Mouse (Mus musculus) left cerebral cortex, postnatal 10 days (tissue): Measurements from ENCODE around the gene Zmym4. TPM values are rescaled to one million over a fixed set of nuclear protein-coding genes. Genes with fewer than 3 reads are reported as not detected.
"Not testable (repeated sequence)": the region's sequence is repeated elsewhere in the genome, so short reads cannot be mapped to it uniquely, and the experiment has no call there.

Experiments
- DNase-seq, 2 experiments: peaks; one replicate each; pipeline ENCODE4 v3.0.0; 2021 to 2022; ENCODE audit warnings: low spot score in 2 of 2, mixed read lengths in 1 of 2; ENCODE audit errors: extremely low spot score in 1 of 2
- intact Hi-C: fragments of 180-260 bp; cut with DNase I; formaldehyde crosslinking; loops from one replicate; pipeline ENCODE4 v1.15.1; 2025
- total RNA-seq, 2 experiments: library from RNA; stranded (reverse); gene quantifications; 2 replicates each; pipeline ENCODE4 v1.2.3; 2021

Zmym4 gene
- total RNA-seq, 2 experiments from 2014 or later = 48.7 to 52.7 TPM

DNA sequence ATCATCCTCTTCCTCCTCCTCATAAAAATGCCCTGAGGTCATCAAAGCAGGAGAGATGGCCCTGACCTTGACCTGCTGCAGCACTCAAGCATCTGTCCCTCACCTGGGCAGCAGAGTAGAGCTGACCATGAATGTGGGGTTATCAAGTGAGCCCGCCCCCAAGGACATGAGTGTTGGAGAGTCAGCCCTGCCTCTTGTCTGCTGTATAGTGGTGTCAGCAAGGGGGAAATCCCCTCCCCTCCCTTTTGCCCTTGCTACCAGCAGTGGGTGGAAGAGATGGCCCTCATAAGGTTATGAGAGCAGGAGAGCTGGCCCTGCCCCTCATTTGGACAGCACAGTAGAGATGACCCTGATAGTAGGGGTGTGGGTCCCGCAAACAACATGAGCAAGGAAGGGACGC lies 10.5 kb downstream of the Zmym4 start:
- DNase-seq = no peak
- intact Hi-C loops = no loop called here

DNA sequence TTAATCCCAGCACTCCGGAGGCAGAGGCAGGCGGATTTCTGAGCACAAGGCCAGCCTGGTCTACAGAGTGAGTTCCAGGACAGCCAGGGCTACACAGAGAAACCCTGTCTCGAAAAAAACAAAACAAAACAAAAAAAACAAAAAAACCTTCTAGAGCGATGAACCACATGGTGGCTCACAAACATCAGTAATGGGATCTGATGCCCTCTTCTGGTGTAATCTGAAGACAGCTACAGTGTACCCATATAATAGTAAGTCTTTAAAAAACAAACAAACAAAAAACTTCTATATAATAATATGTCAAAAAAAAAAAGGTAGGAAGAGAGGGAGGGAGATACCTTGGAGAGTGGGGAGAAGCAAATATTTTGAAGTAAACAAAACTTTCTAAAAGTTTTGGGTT lies 17.1 kb downstream of the Zmym4 start:
- DNase-seq, intact Hi-C loops: not testable (repeated sequence)

DNA sequence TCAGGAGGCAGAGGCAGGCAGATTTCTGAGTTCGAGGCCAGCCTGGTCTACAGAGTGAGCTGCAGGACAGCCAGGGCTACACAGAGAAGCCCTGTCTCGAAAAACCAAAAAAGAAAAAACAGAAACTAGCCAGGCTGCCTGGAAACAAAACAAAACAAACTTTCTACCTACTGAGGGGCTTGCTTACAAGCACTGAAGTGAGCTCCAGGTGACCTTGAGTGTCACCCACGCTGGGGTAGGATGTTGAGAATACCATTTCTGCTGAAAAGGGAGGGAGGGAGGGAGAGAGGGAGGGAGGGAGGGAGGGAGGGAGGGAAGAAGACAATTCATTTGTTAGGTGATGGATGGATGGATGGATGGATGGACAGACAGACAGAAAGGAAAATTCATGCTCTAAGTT lies 24.5 kb downstream of the Zmym4 start:
- no peak for DNase-seq
- intact Hi-C loops = no loop called here

DNA sequence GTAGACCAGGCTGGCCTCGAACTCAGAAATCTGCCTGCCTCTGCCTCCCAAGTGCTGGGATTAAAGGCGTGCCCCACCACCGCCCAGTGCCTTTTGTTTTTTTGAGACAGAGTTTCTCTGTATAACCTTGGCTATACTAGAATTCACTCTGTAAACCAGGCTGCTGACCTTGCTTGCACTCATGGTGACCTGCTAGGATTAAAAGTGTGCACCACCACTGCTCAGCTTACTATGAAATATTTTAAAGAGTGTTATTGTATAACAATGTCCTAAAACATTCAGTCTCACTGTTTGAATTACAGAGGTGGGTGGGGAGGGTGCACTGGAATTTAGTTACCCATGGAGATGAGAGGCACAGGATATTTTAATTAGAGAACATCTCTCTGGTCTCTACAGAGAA lies 25.1 kb downstream of the Zmym4 start:
- no peak for DNase-seq
- intact Hi-C loops = no loop called here

DNA sequence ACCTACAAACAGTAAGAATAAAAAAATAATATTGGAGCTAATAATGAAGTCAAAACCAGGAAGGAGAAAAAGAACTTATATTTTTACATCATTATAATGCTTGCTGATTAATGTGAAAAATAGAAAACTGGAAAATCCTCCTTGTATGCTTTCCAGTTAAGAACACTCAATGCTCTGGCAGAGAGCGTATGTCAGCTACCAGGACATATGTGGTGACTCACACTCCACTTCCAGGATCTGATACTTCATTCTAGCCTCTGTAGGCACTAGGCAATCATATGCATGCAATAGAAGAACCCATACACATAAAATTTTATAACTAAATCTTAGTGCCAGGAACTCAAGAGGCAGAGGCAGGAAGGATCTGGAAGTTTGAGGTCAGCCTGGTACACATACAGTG lies 40.2 kb downstream of the Zmym4 start:
- intact Hi-C loops = no loop called here
- no peak for DNase-seq

- no peak for DNase-seq
- intact Hi-C loops = no loop called here
These were observed 78.1 kb downstream of the Zmym4 start for GRCm38 (mm10) chr4:126889879-126890278.

DNA sequence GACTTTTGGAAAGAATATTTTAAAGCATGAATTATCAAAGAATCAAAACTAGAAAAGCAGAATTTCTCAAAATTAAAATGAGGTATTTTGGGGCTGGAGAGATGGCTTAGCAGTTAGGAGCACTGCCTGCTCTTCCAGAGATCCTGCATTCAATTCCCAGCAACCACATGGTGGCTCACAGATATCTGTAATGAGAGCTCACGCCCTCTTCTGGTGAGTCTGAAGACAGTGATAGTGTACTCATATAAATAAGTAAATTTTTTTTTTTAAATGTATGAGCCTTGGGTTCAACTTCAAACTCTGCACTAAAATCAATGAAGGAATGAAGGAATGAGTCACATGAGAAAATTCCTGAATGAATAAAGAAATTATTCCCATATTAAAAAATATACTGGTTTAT lies 82.0 kb downstream of the Zmym4 start:
- DNase-seq = no peak
- intact Hi-C loops = no loop called here

- intact Hi-C loops = no loop called here
- DNase-seq = no peak
These were observed 84.3 kb downstream of the Zmym4 start for GRCm38 (mm10) chr4:126883602-126884001.

DNA sequence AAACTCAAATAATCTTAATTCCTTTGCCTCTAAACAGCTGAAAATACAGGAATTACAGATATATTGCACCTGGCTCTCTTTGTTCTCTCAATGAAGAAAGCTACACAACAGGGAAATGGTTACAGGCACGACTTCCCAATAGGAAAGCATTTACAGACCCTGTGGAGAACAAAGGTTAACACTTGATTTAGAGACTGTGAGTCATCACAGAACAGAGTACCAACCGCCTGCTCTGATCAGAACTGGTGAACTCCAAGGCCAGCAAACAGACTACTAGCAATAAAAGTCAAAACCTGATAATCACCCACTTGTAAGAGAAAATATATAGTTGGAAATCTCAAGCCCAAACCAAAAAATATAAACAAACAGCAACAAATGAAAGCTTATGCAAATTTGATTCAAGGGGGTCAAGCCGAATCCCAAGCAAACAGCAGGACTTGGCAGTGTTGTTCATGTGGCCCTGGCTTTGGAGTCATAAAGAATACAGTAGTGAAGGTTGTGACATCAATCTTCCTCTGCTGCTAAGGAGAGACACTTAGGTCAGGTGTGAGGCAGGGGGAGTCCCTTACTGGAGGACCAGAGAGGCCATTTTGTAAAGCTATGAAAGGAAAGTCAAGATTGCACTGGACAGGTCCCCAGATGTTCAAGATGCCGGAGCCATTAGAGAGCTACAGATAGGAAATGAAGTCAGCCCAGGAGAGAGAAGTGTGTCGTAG lies 88.2 kb downstream of the Zmym4 start:
- intact Hi-C loops = no loop called here
- DNase-seq = no peak

DNA sequence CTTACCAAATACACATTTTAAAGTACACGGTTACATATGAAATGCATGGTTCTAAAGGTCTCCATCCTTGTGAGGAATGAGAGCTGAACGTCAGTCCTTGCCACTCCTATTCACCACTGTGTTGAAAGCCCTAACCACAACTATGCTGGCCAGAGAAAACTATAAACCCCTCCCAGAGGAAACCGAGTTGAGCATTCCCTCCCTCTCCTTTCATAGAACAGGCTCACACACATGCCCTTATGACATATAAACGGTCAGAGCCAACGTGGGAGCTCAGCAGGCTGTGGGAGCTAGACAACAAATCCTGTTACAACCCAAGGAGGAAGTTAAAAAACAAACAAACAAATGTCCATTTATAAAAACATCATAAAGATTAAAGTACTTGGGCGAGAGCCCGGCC lies 95.2 kb downstream of the Zmym4 start:
- DNase-seq = no peak
- intact Hi-C loops = no loop called here

- intact Hi-C loops = no loop called here
- DNase-seq = no peak
These were observed 99.2 kb downstream of the Zmym4 start for GRCm38 (mm10) chr4:126868699-126869098.

- DNase-seq = no peak
- intact Hi-C loops = no loop called here
These were observed 106.2 kb downstream of the Zmym4 start for GRCm38 (mm10) chr4:126861514-126862266.

GRCm38 (mm10) chr4:126860268-126860986 lies 107.5 kb downstream of the Zmym4 start:
- intact Hi-C loops = no loop called here
- no peak for DNase-seq

GRCm38 (mm10) chr4:126852971-126853370 lies 115.0 kb downstream of the Zmym4 start:
- no peak for DNase-seq
- intact Hi-C loops = no loop called here

DNA sequence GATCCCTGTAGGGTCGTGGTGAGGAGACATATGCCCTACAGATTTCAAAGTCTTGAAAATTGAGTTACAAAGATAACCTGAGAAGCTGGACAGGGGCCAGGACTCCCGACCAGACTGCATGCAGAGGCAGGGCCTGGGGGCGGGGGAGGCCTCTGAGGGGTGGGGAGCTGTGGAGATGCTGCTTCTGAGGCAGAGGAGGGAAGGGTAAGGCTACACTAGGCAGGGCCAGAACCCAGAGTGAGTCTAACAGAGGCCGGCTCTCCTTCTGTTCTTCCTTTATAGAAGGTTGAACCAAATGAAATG lies 117.2 kb downstream of the Zmym4 start:
- DNase-seq = no peak
- intact Hi-C loops = no loop called here

DNA sequence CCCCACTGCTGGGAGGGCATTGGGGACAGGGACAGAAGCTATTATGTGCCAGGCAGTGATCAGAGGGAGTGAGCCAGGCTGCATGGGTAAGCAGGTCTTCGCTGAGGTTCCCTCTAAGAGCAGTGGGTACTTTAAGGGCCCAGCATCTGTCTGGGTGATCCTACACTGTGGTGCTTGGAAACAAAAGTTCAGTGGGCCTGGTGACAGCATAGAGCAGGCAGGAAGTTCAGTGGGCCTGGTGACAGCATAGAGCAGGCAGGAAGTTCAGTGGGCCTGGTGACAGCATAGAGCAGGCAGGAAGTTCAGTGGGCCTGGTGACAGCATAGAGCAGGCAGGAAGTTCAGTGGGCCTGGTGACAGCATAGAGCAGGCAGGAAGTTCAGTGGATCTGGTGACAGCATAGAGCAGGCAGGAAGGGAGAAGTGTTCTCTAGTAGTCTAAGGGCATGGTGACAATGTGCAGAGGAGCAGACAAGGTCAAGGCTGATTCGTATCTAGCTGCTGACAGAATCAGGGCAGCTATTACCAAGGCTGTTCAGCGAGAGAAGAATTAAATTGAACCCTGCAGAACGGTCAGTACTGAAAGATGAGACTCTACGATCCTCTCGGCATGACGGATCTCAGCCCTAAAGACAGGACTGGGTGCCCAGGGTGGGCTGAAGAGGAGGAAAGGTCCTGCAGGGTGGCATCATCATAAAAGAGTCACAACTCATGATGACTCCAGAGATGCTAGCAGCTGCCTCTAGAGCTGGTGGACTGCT lies 117.7 kb downstream of the Zmym4 start:
- DNase-seq = no peak
- intact Hi-C loops = no loop called here

- no peak for DNase-seq
- intact Hi-C loops = no loop called here
These were observed 121.0 kb downstream of the Zmym4 start for GRCm38 (mm10) chr4:126846971-126847370.

DNA sequence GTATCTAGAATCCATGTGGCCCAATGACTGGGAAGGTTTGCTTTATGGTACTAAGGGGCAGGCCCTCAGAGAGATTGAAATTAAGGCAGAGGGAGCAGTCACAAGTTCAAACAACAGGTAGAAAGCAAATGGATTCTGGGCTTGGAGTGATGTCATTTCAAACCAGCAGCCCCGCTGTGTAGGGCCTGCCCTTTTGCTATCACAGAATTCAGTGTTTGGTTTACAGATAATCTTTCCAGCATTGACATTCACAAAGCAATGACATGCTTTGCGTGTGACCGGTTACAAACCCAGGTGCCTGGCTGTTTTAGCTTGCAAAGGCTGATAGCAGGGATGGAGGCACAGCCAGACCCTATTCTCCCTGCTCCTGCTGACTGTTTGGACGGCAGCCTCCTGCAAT lies 122.3 kb downstream of the Zmym4 start:
- no peak for DNase-seq
- intact Hi-C loops = no loop called here

DNA sequence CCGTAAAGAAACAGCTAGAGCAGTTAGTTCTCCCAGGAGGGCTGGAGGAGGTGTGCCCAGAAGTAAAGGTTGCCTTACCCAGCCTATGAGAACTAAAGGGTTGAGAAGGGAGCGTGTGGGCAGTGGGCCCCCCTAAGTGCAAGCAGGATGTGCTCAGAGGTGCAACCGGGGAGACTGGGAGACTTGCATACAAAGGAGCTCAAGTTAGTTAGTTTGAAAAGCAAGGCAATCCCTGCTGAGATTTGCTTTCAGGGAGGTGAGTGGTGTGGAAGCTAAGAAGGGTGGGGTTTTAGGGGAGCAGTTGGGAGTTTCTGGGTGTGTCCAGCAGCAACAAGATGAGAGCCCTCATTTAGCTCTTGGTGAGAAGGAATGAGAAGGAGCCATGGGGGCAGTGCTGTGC lies 125.0 kb downstream of the Zmym4 start:
- intact Hi-C loops = no loop called here

More for the DNA sequence above, 125.0 kb downstream of the Zmym4 start:
- DNase-seq = no peak
